Mouse (Mus musculus) midbrain, postnatal 0 days (tissue): Measurements from ENCODE around the gene Bdkrb2. TPM values are rescaled to one million over a fixed set of nuclear protein-coding genes. Genes with fewer than 3 reads are reported as not detected.
A peak's percentile ranks its signal among the peaks of the same experiment; 100 is the strongest.

ENCODE experiments used
- ATAC-seq: fragments of 200-750 bp; cut with Nextera tagmentation; 2 replicates; pipeline ENCODE4 v1.8.0; 2017; ENCODE audit warnings: moderate number of reproducible peaks, mild to moderate bottlenecking, moderate TSS enrichment, moderate library complexity; ENCODE audit not compliant: low FRiP score
- DNase-seq: peaks from one replicate; pipeline ENCODE4 v3.0.0-alpha.2; 2015; ENCODE audit warnings: low spot score
- H3K27ac ChIP-seq: fragments of 300-500 bp; sonication (generic); 2 replicates; pipeline ENCODE4 v1.5.1; 2014; ENCODE audit warnings: low read depth, mild to moderate bottlenecking, low read length, mixed read lengths
- H3K27me3 ChIP-seq: fragments of 300-500 bp; sonication (generic); 2 replicates; pipeline ENCODE4 v1.6.1; 2014; ENCODE audit warnings: low read length, control low read depth, mixed read lengths; ENCODE audit not compliant: insufficient read depth
- H3K36me3 ChIP-seq: fragments of 300-500 bp; sonication (generic); 2 replicates; pipeline ENCODE4 v1.6.1; 2014; ENCODE audit warnings: low read length, control low read depth, mixed read lengths; ENCODE audit not compliant: insufficient read depth
- H3K4me1 ChIP-seq: fragments of 300-500 bp; sonication (generic); 2 replicates; pipeline ENCODE4 v1.6.1; 2014; ENCODE audit warnings: mild to moderate bottlenecking, control low read depth, antibody characterized with exemption, low read length, mixed read lengths; ENCODE audit not compliant: insufficient read depth
- H3K4me2 ChIP-seq: fragments of 300-500 bp; sonication (generic); 2 replicates; pipeline ENCODE4 v1.6.1; 2014; ENCODE audit warnings: low read depth, mild to moderate bottlenecking, low read length, mixed read lengths; ENCODE audit not compliant: poor library complexity, severe bottlenecking
- H3K4me3 ChIP-seq: fragments of 300-500 bp; sonication (generic); 2 replicates; pipeline ENCODE4 v1.5.1; 2014; ENCODE audit warnings: low read depth, mild to moderate bottlenecking, low read length, moderate library complexity
- H3K9ac ChIP-seq: fragments of 300-500 bp; sonication (generic); replicated peaks from 2 replicates; pipeline ENCODE4 v1.6.1; 2014; ENCODE audit warnings: mild to moderate bottlenecking, low read length, moderate library complexity, mixed read lengths; ENCODE audit not compliant: poor library complexity, severe bottlenecking
- H3K9me3 ChIP-seq: fragments of 300-500 bp; sonication (generic); 2 replicates; pipeline ENCODE4 v1.6.1; 2016; ENCODE audit warnings: low read length, control low read depth
- CTCF ChIP-seq: IDR thresholded peaks from 2 replicates; pipeline ENCODE4 v1.5.1; 2016; ENCODE audit warnings: antibody characterized with exemption, mild to moderate bottlenecking
- WGBS: fragments of 180-500 bp; shearing (Covaris S2); extraction: QIAGEN DNeasy Blood & Tissue Kit; methylation state at CpG from one replicate; pipeline ENCODE4 v1.1.7; 2014; 5-methylcytosine and 5-hydroxymethylcytosine counted together
- polyA plus RNA-seq: library from polyadenylated mRNA; unstranded; fragments of >200 nt; fragmentation: Nextera tagmentation; extraction: Ambion mirVana; gene quantifications from 2 replicates; pipeline ENCODE4 v1.2.1, GENCODE M21; 2015
- total RNA-seq: library from RNA; depleted of rRNA; stranded (reverse); fragments of >200 nt; gene quantifications from 2 replicates; pipeline ENCODE4 v1.2.3, GENCODE M21; 2014

Bdkrb2 gene
- total and polyA plus RNA-seq, 2 experiments from 2014 or later = 0.64 to 1.6 TPM

GRCm38 (mm10) chr12:105601586-105601985 is 38.6 kb downstream of the Bdkrb2 start:
- no peaks in the 10 kb centered on the region for H3K9me3 ChIP-seq
- no peak for TF ChIP-seq CTCF

DNA sequence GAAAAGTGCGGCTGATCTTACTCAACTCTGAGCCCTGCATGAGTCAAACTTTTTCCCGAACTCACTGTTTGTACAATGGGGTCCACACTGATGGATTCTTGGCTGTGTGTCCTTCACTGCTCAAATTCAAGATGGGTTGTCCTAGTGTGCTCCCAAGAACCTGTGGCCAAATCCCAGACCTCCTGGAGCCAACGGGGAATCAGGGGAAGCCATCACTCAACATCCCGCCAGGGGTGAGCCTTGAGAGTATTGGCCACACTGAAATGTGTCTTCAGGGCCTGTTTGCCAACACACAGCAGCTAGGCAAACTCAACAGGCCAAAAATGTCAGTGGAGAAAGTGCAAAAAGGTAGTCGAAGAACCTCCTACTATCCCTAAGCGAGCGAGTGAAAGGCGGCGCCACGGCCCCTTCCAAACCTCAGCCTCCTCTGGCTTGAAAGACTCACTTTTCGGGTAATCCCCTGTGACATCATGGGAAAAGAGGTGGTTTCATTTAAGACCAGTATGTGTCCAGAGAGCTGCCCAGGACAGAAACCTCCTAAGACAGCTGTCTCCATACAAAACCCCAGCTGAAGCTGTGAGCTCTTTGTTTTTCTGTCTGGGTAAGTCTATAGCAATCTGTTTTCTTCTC is 39.7 kb downstream of the Bdkrb2 start, which contains the start of gene Bdkrb1:
TSS of gene Bdkrb1 (plus strand) at position 505 of the 630 bp plus-strand sequence.
- Histone ChIP-seq H3K4me1 (no peaks in the 10 kb centered on the region), H3K27ac (no peak within 1 kb of the TSS), H3K9me3 (no peaks in the 10 kb centered on the region), H3K36me3 (no peaks in the 10 kb centered on the region), H3K4me3 (no peak within 1 kb of the TSS), H3K9ac (no peak within 1 kb of the TSS), H3K4me2 (no peak within 1 kb of the TSS), H3K27me3 (no peaks in the 10 kb centered on the region)
- no peak for ATAC-seq
- no peak for TF ChIP-seq CTCF
- 82% methylated on average over 11 of the region's 11 CpGs for WGBS
- no peak for DNase-seq

More at GRCm38 (mm10) chr12:105601586-105601985, 38.6 kb downstream of the Bdkrb2 start:
- DNase-seq (peak; percentile 62), ATAC-seq (no peak)
- Histone ChIP-seq H3K27me3 (no peaks in the 10 kb centered on the region), H3K27ac (no peak overlapping the region), H3K9ac (no peak overlapping the region), H3K4me2 (no peak overlapping the region), H3K4me1 (no peaks in the 10 kb centered on the region), H3K4me3 (no peak overlapping the region), H3K36me3 (no peaks in the 10 kb centered on the region)
- 31% methylated on average over 6 of the region's 6 CpGs for WGBS

- Histone ChIP-seq H3K27ac (no peak overlapping the region), H3K9ac (no peak overlapping the region)
- ATAC-seq = no peak
Observed at GRCm38 (mm10) chr12:105603904-105604303, 40.9 kb downstream of the Bdkrb2 start.

DNA sequence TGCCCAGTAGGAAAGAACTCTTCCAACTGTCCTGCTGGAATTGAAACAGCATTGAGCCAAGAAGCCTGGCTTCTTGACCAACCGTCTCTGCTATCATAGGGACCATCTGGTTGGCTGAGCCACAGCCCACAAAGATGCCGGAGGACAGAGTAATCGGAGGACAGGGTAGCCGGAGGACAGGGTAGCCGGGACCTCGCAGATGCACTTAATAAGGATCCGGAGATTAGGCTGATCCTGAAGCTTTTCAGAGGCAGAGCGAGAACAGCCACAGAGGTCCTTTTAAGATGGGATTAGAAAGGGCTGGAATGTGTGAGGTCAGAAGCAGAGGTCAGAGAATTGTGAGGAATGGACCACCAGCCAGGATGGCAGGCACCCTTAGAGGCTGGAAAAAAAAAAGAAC is 42.2 kb downstream of the Bdkrb2 start:
- no peak for DNase-seq
- Histone ChIP-seq H3K27me3 (no peaks in the 10 kb centered on the region), H3K4me2 (no peak overlapping the region), H3K9me3 (no peaks in the 10 kb centered on the region), H3K27ac (no peak overlapping the region), H3K4me3 (no peak overlapping the region), H3K36me3 (no peaks in the 10 kb centered on the region), H3K4me1 (no peaks in the 10 kb centered on the region), H3K9ac (no peak overlapping the region)
- WGBS = 14% methylated on average over 8 of the region's 8 CpGs
- TF ChIP-seq CTCF = no peak
- ATAC-seq = no peak

More at GRCm38 (mm10) chr12:105603904-105604303, 40.9 kb downstream of the Bdkrb2 start:
- TF ChIP-seq CTCF = no peak
- Histone ChIP-seq H3K4me3 (no peak overlapping the region), H3K4me1 (no peaks in the 10 kb centered on the region), H3K36me3 (no peaks in the 10 kb centered on the region), H3K4me2 (no peak overlapping the region), H3K9me3 (no peaks in the 10 kb centered on the region), H3K27me3 (no peaks in the 10 kb centered on the region)
- no peak for DNase-seq
- WGBS = 96% methylated on average over 11 of the region's 11 CpGs

DNA sequence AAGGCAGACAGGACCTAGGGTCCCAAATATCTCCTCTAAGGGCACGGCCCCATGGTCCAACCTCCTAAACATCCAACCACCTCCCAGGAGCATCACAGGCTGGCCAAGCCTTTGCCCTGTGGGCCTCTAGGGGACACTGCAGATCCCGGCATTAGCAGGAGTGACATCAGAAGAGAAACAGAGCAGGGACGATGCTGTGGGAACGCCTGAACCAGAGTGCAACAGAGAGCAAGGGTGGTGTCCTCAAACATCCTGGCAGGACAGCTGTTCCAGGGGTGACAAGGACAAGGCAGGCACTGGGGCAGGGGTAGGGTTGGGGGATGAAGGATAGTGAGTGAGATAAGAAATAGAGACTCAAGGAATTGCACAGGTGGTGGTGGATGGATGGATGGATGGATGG is 43.9 kb downstream of the Bdkrb2 start:
- no peak overlapping the region for H3K4me3 ChIP-seq
- no peaks in the 10 kb centered on the region for H3K27me3 ChIP-seq
- 88% methylated on average over 4 of the region's 4 CpGs for WGBS
- DNase-seq (no peak), ATAC-seq (no peak)
- no peak for TF ChIP-seq CTCF
- H3K4me1 ChIP-seq = no peaks in the 10 kb centered on the region
- no peaks in the 10 kb centered on the region for H3K9me3 ChIP-seq
- H3K9ac ChIP-seq = no peak overlapping the region
- H3K4me2 ChIP-seq = no peak overlapping the region
- no peak overlapping the region for H3K27ac ChIP-seq
- no peaks in the 10 kb centered on the region for H3K36me3 ChIP-seq

- Histone ChIP-seq H3K36me3 (peaks cover 9% of the 10 kb centered on the region), H3K27ac (no peak overlapping the region), H3K4me3 (no peak overlapping the region), H3K4me1 (no peaks in the 10 kb centered on the region), H3K9ac (no peak overlapping the region), H3K9me3 (no peaks in the 10 kb centered on the region), H3K27me3 (no peaks in the 10 kb centered on the region), H3K4me2 (no peak overlapping the region)
- ATAC-seq (no peak), DNase-seq (no peak)
- WGBS = 95% methylated on average over 2 of the region's 2 CpGs
- no peak for TF ChIP-seq CTCF
Observed at GRCm38 (mm10) chr12:105611045-105611444, 48.0 kb downstream of the Bdkrb2 start.
